In the genomic region with DNA sequence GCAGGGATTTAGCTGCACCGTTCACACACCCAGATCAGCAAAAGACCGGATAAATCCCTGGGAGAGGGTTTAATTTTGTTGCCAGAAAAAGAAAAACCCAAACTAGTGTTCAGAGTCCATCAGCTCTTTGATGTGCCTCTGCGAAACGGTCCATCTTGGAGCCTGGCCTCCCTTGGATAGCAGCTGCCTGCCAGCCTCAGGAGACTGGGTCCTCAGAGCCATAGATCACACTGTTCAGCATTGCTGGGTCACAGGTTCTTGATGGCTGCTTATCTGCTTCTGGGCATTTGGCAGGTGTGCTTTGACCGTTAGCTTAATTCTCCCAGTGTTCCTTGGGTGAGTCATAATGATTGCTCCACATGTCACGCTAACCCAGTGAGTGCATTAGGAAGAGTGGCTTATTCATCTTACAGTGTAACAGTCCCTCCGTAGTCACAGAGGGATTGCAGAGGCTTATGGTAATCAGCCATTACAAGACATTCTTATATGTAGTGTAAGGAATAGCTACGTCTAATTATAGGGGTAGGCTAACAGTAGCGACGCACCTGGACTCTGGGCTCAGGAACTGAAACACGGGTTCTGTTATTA, we compare ENCODE assay signal across 19 mouse cellular contexts. TPM values are rescaled to one million over a fixed set of nuclear protein-coding genes. Genes with fewer than 3 reads are reported as not detected.
DNase-seq lines count a peak whose midpoint lies in the region; ATAC-seq and TF ChIP-seq lines count a peak whose summit lies in the region.
"Had no signal": no experiment of that assay in that cellular context is flagged by ENCODE, and none has a peak within 500 bp of the region (broad histone marks: within the 10 kb centered on the region; RNA-seq: fewer than 3 reads in every experiment).

No protein-coding gene starts in this region.

- no peaks in the 10 kb centered on the region for H3K4me1 ChIP-seq in midbrain, embryonic 14.5 days (ENCODE audit: control insufficient read depth, insufficient read depth, low read length)
- no peaks in the 10 kb centered on the region for H3K4me1 ChIP-seq in midbrain, postnatal 0 days (ENCODE audit: insufficient read depth, low read length)
- H3K4me1 ChIP-seq in embryonic facial prominence, embryonic 14.5 days (ENCODE audit: control insufficient read depth, insufficient read depth, low read length), result no peaks in the 10 kb centered on the region
- H3K4me1 ChIP-seq: hindbrain, embryonic 10.5 days; limb, embryonic 15.5 days; liver, embryonic 15.5 days had no signal

- no peaks in the 10 kb centered on the region for H3K9me3 ChIP-seq in midbrain, embryonic 14.5 days (ENCODE audit: control insufficient read depth, low read length)
- no peaks in the 10 kb centered on the region for H3K9me3 ChIP-seq in midbrain, postnatal 0 days (ENCODE audit: low read length)
- H3K9me3 ChIP-seq in embryonic facial prominence, embryonic 14.5 days (ENCODE audit: control insufficient read depth, low read length), result no peaks in the 10 kb centered on the region
- H3K9me3 ChIP-seq: hindbrain, embryonic 10.5 days; limb, embryonic 15.5 days; liver, embryonic 15.5 days had no signal

- 62% methylated on average over 11 of the region's 11 CpGs for WGBS in midbrain, embryonic 14.5 days
- WGBS in midbrain, postnatal 0 days, result 51% methylated on average over 11 of the region's 11 CpGs
- 68% methylated on average over 11 of the region's 11 CpGs for WGBS in embryonic facial prominence, embryonic 14.5 days

- no peak overlapping the region for H3K27ac ChIP-seq in midbrain, embryonic 14.5 days (replicated peaks; ENCODE audit: low read depth, low read length)
- H3K27ac ChIP-seq in midbrain, postnatal 0 days (ENCODE audit: low read depth, low read length), result no peak overlapping the region
- H3K27ac ChIP-seq in embryonic facial prominence, embryonic 14.5 days (replicated peaks; ENCODE audit: low read depth, low read length), result no peak overlapping the region
- H3K27ac ChIP-seq in left cerebral cortex, adult 2 months, result no peak overlapping the region
- H3K27ac ChIP-seq: hindbrain, embryonic 10.5 days; limb, embryonic 15.5 days; liver, embryonic 15.5 days; stomach, postnatal 0 days had no signal

- H3K36me3 ChIP-seq in midbrain, embryonic 14.5 days (ENCODE audit: control insufficient read depth, insufficient read depth, low read length), result no peaks in the 10 kb centered on the region
- no peaks in the 10 kb centered on the region for H3K36me3 ChIP-seq in midbrain, postnatal 0 days (ENCODE audit: insufficient read depth, low read length)
- H3K36me3 ChIP-seq in embryonic facial prominence, embryonic 14.5 days (ENCODE audit: control insufficient read depth, insufficient read depth, low read length), result no peaks in the 10 kb centered on the region
- H3K36me3 ChIP-seq: hindbrain, embryonic 10.5 days; limb, embryonic 15.5 days; liver, embryonic 15.5 days had no signal

- intact Hi-C loops in left cerebral cortex, adult 2 months (cut with DNase I), result no loop called here

- peak; percentile 7 for DNase-seq in midbrain, embryonic 14.5 days
- DNase-seq in midbrain, postnatal 0 days (ENCODE audit: low spot score), result no peak
- peak; percentile 27 for DNase-seq in embryonic facial prominence, embryonic 14.5 days (ENCODE audit: low spot score)
- no peak for DNase-seq in lung, postnatal 10 days
- DNase-seq in adrenal gland, adult 18-20 months (ENCODE audit: low spot score in 2 of 2), result no peak
- DNase-seq in left cerebral cortex, adult 2 months (ENCODE audit: extremely low spot score in 1 of 2, low spot score in 2 of 2), result no peak
- DNase-seq: adrenal gland, postnatal 25 days; cerebellum, adult 2 months; cerebellum, postnatal 36 days; gastrocnemius, postnatal 14 days; kidney, adult 2 months; kidney, postnatal 10 days had no signal

- no peak overlapping the region for H3K9ac ChIP-seq in midbrain, embryonic 14.5 days (replicated peaks; ENCODE audit: low read length)
- H3K9ac ChIP-seq in midbrain, postnatal 0 days (replicated peaks; ENCODE audit: low read length, poor library complexity, severe bottlenecking), result no peak overlapping the region
- no peak overlapping the region for H3K9ac ChIP-seq in embryonic facial prominence, embryonic 14.5 days (ENCODE audit: low read depth, low read length)
- H3K9ac ChIP-seq: limb, embryonic 15.5 days; liver, embryonic 15.5 days had no signal

- H3K4me2 ChIP-seq in midbrain, embryonic 14.5 days (ENCODE audit: low read length), result no peak overlapping the region
- no peak overlapping the region for H3K4me2 ChIP-seq in midbrain, postnatal 0 days (ENCODE audit: low read depth, low read length, poor library complexity, severe bottlenecking)
- H3K4me2 ChIP-seq in embryonic facial prominence, embryonic 14.5 days (ENCODE audit: low read depth, low read length), result no peak overlapping the region
- H3K4me2 ChIP-seq: limb, embryonic 15.5 days; liver, embryonic 15.5 days had no signal

- H3K4me3 ChIP-seq in midbrain, embryonic 14.5 days (replicated peaks; ENCODE audit: low read depth, low read length), result no peak overlapping the region
- no peak overlapping the region for H3K4me3 ChIP-seq in midbrain, postnatal 0 days (ENCODE audit: low read depth, low read length)
- no peak overlapping the region for H3K4me3 ChIP-seq in embryonic facial prominence, embryonic 14.5 days (ENCODE audit: low read depth, low read length)
- H3K4me3 ChIP-seq in left cerebral cortex, adult 2 months, result no peak overlapping the region
- H3K4me3 ChIP-seq: hindbrain, embryonic 10.5 days; limb, embryonic 15.5 days; liver, embryonic 15.5 days had no signal

- no peak; the same call in 1 of the 2 replicates for ATAC-seq in midbrain, embryonic 14.5 days (ENCODE audit: low FRiP score, low TSS enrichment)
- no peak for ATAC-seq in midbrain, postnatal 0 days (ENCODE audit: low FRiP score)
- peak; percentile 88 for ATAC-seq in embryonic facial prominence, embryonic 14.5 days (ENCODE audit: low read depth)
- ATAC-seq in megakaryocyte-erythroid progenitor cell, adult 5-6 weeks (replicated peaks; ENCODE audit: low FRiP score, low TSS enrichment, poor library complexity, severe bottlenecking), result 0 out of 2 replicates have a peak, but pooled peaks have one; percentile 15
- ATAC-seq: activated CD4-positive, CD25-positive, alpha-beta regulatory T cell, adult 4 months; CD4-positive, CD25-positive, alpha-beta regulatory T cell, adult 4 months had no signal

- no peaks in the 10 kb centered on the region for H3K27me3 ChIP-seq in midbrain, embryonic 14.5 days (ENCODE audit: control insufficient read depth, insufficient read depth, low read length)
- H3K27me3 ChIP-seq in midbrain, postnatal 0 days (ENCODE audit: insufficient read depth, low read length), result no peaks in the 10 kb centered on the region
- H3K27me3 ChIP-seq in embryonic facial prominence, embryonic 14.5 days (replicated peaks; ENCODE audit: control insufficient read depth, insufficient read depth, low read length), result no peaks in the 10 kb centered on the region
- H3K27me3 ChIP-seq: limb, embryonic 15.5 days; liver, embryonic 15.5 days had no signal

- TF ChIP-seq CTCF in midbrain, postnatal 0 days (IDR thresholded peaks at IDR 0.05), result no peak
- no peak for TF ChIP-seq CTCF in left cerebral cortex, adult 2 months (IDR thresholded peaks at IDR 0.05)

RNA-seq across cellular contexts. Expression of gene Ndufb6, which starts 31.7 kb away (rescaled TPM):
- 271 and 339 TPM in 2 replicates for polyA plus RNA-seq in midbrain, embryonic 14.5 days (2014; fragmentation: Nextera tagmentation; extraction: Ambion mirVana)
- 129 and 174 TPM in 2 replicates for total RNA-seq in midbrain, postnatal 0 days (2014; rRNA removed)
- 399 and 439 TPM in 2 replicates for polyA plus RNA-seq in midbrain, postnatal 0 days (2015; fragmentation: Nextera tagmentation; extraction: Ambion mirVana)
- 276 and 290 TPM in 2 replicates for polyA plus RNA-seq in embryonic facial prominence, embryonic 14.5 days (2014; fragmentation: Nextera tagmentation; extraction: Ambion mirVana)
- 164 and 196 TPM in 2 replicates for total RNA-seq in megakaryocyte-erythroid progenitor cell, adult 5-6 weeks (2014; fragmentation: Nextera tagmentation)
- total RNA-seq in megakaryocyte-erythroid progenitor cell, adult 5-6 weeks (2017), result 67.9 and 81.9 TPM in 2 replicates
- total RNA-seq in adrenal gland, adult 18-20 months (2021), result 100 to 1,000 TPM; 232 to 407 TPM
- 100 to 1,000 TPM; 164 to 187 TPM for total RNA-seq in left cerebral cortex, adult 2 months (2021)

RNA-seq across cellular contexts. Expression of gene Topors, which starts 41.2 kb away (rescaled TPM):
- 24.3 and 36.2 TPM in 2 replicates for polyA plus RNA-seq in midbrain, embryonic 14.5 days (2014; fragmentation: Nextera tagmentation; extraction: Ambion mirVana)
- total RNA-seq in midbrain, postnatal 0 days (2014; rRNA removed), result 24.4 and 25.3 TPM in 2 replicates
- 25.9 and 29.9 TPM in 2 replicates for polyA plus RNA-seq in midbrain, postnatal 0 days (2015; fragmentation: Nextera tagmentation; extraction: Ambion mirVana)
- polyA plus RNA-seq in embryonic facial prominence, embryonic 14.5 days (2014; fragmentation: Nextera tagmentation; extraction: Ambion mirVana), result 37.8 and 40.0 TPM in 2 replicates
- total RNA-seq in megakaryocyte-erythroid progenitor cell, adult 5-6 weeks (2014; fragmentation: Nextera tagmentation), result 27.1 and 41.9 TPM in 2 replicates
- 88.1 and 96.6 TPM in 2 replicates for total RNA-seq in megakaryocyte-erythroid progenitor cell, adult 5-6 weeks (2017)
- 10 to 100 TPM; 22.9 to 29.4 TPM for total RNA-seq in adrenal gland, adult 18-20 months (2021)
- 10 to 100 TPM; 19.2 to 21.9 TPM for total RNA-seq in left cerebral cortex, adult 2 months (2021)

RNA-seq across cellular contexts. Expression of gene Smim27, which starts 41.5 kb away (rescaled TPM):
- 9.7 and 15.9 TPM in 2 replicates for polyA plus RNA-seq in midbrain, embryonic 14.5 days (2014; fragmentation: Nextera tagmentation; extraction: Ambion mirVana)
- total RNA-seq in midbrain, postnatal 0 days (2014; rRNA removed), result 0.71 and 3.0 TPM in 2 replicates
- 13.9 and 18.8 TPM in 2 replicates for polyA plus RNA-seq in midbrain, postnatal 0 days (2015; fragmentation: Nextera tagmentation; extraction: Ambion mirVana)
- polyA plus RNA-seq in embryonic facial prominence, embryonic 14.5 days (2014; fragmentation: Nextera tagmentation; extraction: Ambion mirVana), result 35.1 and 47.1 TPM in 2 replicates
- 7.4 and 26.3 TPM in 2 replicates for total RNA-seq in megakaryocyte-erythroid progenitor cell, adult 5-6 weeks (2014; fragmentation: Nextera tagmentation)
- 6.0 and 6.9 TPM in 2 replicates for total RNA-seq in megakaryocyte-erythroid progenitor cell, adult 5-6 weeks (2017)
- total RNA-seq in adrenal gland, adult 18-20 months (2021), result 10 to 100 TPM; 35.1 to 57.1 TPM
- total RNA-seq in left cerebral cortex, adult 2 months (2021), result 10 to 100 TPM; 10.3 to 11.8 TPM

Comparison
In these comparisons a context has a peak if more than half of its experiments do, and no peak if none do; other contexts are left out.
1. DNase-seq: peak in midbrain, embryonic 14.5 days (single experiment) and embryonic facial prominence, embryonic 14.5 days (single experiment); none in midbrain, postnatal 0 days (single experiment), lung, postnatal 10 days (single experiment), adrenal gland, adult 18-20 months (0 of 2) and left cerebral cortex, adult 2 months (0 of 2).
2. ATAC-seq: peak in embryonic facial prominence, embryonic 14.5 days (single experiment) and megakaryocyte-erythroid progenitor cell, adult 5-6 weeks (single experiment); none in midbrain, embryonic 14.5 days (single experiment) and midbrain, postnatal 0 days (single experiment).